ENCODE assay signal across 12 mouse cellular contexts in genomic region chr19:46828961-46829360, GRCm38 (mm10).
DNase-seq lines count a peak whose midpoint lies in the region; ATAC-seq lines count a peak whose summit lies in the region.
"Had no signal": no experiment of that assay in that cellular context is flagged by ENCODE, and none has a peak within 500 bp of the region (broad histone marks: within the 10 kb centered on the region; RNA-seq: fewer than 3 reads in every experiment).

No protein-coding gene starts in this region.

- no peak for ATAC-seq in frontal cortex, adult (ENCODE audit: low TSS enrichment)

- peak; percentile 20 for DNase-seq in right cerebral cortex, postnatal 25 days
- DNase-seq in right cerebral cortex, postnatal 4 days: no peak
- peak; percentile 85 for DNase-seq in adrenal gland, adult 8-10 months
- peak; percentile 24 to 43 for DNase-seq in cerebellum, postnatal 10 days
- DNase-seq in frontal cortex, postnatal 10 days (ENCODE audit: low spot score in 2 of 2): no peak
- DNase-seq in embryo, embryonic 11 days: no peak
- DNase-seq: gastrocnemius, postnatal 25 days; heart, postnatal 36 days; kidney, adult 8-10 months; lung, postnatal 36 days; thymus, postnatal 25 days had no signal

Comparison
In these comparisons a context has a peak if more than half of its experiments do, and no peak if none do; other contexts are left out.
1. DNase-seq: peak in right cerebral cortex, postnatal 25 days (single experiment), adrenal gland, adult 8-10 months (single experiment) and cerebellum, postnatal 10 days (2 of 2); none in right cerebral cortex, postnatal 4 days (single experiment), frontal cortex, postnatal 10 days (0 of 2) and embryo, embryonic 11 days (single experiment).